Mouse (Mus musculus) right cerebral cortex, adult 2 months (tissue): ENCODE data around the gene Maml3.

Experiments
- DNase-seq, 2 experiments: peaks; one replicate each; pipeline ENCODE4 v3.0.0; 2021 to 2022; ENCODE audit warnings: low spot score in 2 of 2

Maml3 gene

DNA sequence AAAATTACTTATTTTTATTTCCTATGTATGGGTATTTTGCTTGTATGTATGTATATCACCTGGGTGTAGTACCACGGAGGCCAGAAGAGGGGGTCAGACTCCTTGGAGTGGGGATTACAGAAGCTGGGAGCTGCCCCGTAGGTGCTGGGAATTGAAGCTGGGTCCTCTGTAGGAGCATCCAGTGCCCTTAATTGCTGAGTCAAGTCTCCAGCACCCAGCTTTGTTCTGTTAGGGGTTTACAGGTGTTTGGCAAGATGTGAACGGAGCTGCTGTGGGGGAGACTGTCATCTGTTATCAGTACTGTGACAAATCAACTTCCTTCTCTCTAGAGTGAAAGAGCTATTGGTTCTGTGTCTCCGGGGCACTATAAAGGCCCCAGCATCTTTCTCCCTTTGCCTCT lies 190.0 kb downstream of the Maml3 start:
- DNase-seq = no peak

- DNase-seq = no peak
These were observed 191.4 kb downstream of the Maml3 start for GRCm38 (mm10) chr3:51913498-51913897.

GRCm38 (mm10) chr3:51912214-51912613 lies 192.7 kb downstream of the Maml3 start:
- no peak for DNase-seq

DNA sequence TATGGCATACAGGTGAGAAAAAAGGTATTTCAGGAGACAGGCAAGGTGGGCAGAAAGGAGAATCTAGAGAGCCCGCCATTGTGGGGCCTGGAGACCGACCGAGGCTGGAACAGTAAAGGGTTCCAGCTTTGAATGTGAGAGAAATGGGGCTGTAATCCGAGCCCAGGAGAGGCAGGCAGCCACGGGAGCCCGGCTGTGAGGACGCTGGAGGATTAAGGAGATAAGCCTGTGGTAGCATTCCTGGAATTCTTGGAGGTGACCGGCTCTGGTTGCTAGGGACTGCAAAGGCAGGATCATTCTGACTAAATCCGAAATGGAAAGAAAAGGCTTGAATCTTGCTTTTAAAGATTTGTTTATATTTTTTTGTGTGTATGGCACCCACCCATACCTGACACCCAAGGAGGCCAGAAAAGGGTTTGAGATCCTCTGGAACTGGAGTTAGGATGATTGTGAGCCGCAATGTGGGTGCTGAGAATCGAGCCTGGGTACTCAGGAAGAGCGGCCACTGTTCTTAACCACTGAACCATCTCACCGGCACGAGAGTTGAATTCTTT lies 196.4 kb downstream of the Maml3 start:
- no peak for DNase-seq

DNA sequence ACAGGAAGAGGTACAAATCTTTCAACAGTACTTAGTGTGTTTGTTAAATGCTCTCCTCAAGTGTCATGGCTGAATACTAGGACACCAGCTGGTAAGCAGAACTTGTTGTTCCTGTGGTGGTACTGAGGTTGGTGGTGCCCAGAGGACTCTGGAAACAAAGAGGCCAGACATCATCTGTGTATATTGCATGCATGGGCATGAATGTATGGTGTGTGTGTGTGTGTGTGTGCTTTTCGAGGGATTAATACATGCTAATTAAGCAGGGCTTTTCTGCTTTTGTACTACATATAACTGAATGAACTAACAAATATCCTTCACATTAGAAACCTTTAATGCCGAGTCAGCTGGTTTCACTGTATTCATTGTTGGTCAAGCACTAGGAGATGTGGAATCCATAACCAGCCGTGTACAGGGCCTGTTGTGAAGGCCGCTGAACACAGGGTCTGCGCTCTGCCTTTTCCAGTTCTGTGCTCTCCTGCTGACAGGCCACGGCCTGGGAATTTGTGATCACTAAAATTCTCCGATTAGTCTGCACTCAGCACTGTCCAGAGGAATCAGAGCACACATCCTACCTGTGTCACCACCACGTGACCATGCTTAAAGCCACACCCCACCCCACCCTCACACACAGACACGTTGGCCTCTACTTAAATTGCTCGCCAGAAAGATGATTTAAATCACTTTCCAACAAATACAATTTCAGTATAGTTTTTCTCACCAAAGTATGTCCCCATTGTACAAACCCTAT lies 197.6 kb downstream of the Maml3 start:
- no peak for DNase-seq

DNA sequence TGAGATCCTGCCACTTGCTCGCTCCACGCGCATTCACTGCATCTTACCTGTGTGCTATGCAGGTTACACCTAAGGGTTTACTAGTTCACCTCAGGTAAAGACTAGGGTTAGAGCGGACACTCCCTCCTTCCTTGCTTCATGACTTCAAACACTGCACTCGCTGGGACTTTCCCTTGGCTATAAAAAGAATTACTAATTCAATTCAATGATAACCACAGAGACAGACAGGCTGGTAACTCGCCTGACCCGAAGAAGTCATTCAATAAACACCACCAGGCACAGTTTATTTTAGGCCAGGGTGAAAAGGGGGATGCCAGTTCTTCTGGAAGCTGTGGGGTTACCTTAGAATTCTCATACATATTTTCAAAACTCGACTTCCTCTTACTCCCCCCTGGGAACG lies 199.0 kb downstream of the Maml3 start:
- no peak for DNase-seq

DNA sequence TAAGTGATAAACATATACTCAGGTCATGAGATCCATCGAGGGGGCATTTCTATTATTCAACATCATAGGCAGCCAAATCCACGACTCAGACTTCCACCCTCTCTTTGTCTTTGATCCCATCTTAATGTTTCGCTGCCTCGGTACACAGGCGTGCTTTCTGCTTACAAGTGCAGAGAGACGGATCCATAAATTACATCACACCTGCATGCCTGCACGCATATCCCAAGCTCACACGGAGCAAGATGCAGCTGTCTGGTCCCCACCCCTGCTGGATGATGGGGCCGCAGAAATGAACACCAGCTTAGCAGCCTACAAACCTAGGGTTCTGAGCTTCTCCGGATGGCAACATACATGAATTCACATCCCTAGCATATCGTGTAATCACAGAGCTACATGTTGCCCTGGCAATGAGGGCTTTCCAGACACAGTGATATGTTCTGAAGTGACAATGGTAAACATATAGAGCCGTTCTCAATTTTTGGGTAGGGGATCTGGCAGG lies 200.5 kb downstream of the Maml3 start:
- DNase-seq = no peak

DNA sequence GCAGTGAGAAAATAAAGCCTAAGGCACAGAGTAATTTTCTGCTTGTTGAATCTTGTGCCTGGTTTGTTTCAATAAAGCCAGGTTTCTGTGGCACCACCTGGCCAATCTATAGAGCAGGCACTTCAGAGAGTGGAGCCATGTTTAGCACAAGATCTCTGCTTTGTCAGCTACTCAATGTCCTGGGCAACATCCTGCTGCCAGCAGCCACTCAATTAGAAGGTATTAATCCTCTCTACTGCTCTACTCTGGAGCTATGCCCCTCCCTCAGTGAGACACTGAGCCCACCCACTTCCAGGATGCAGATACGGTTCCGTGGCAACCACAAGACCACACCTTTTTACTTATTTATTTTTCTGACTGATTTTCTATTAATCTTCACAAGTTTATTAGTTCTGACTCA lies 203.7 kb downstream of the Maml3 start:
- DNase-seq = no peak

DNA sequence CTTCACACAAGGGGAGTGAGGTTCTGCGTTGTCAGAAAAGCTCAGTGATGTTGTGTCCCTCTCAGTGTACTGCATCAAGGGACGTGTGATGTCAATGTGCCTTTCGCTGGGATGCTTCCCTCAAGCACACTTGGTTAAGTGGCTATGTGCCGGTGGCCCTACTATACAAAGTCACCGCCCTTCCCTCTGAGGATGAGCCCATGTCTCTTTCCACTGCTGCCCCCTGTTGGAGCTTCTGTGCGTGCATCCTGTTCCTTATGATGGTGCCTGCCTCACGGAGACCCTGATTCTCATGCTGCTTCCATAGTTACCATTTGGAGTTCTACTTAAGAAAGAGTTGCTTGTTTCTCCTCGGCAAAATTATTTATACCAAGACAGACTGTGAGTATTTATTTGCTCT lies 210.4 kb downstream of the Maml3 start:
- DNase-seq = no peak

DNA sequence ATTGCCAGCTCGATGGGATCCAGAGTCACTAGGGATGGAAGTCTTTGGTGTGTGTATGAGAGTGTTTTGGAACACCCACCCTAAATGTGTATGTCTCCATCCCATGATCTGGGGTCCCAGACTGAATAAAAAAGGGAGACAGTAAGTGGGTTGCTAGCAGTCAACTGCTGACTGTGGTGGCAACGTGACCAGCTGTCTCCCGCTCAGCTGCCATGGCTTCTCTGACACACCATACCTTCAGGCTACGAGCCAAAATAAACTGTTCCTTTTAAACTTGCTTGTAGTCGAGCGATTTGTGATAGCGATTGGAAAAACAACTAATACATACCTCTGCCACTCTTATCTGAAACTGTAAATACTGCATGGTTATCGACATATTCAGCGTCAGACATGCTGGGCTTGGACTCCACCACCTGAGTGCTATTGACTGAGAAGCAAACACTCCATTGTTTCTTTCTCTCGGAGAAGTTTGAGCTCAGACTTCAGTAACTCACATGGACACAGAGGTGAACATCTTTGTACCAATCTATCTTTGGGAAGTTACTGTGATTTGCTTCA lies 213.2 kb downstream of the Maml3 start:
- DNase-seq = no peak

- no peak for DNase-seq
These were observed 214.7 kb downstream of the Maml3 start for GRCm38 (mm10) chr3:51890181-51890580.

- peak; percentile 57 to 61 for DNase-seq
These were observed 215.1 kb downstream of the Maml3 start for GRCm38 (mm10) chr3:51889776-51890175.

DNA sequence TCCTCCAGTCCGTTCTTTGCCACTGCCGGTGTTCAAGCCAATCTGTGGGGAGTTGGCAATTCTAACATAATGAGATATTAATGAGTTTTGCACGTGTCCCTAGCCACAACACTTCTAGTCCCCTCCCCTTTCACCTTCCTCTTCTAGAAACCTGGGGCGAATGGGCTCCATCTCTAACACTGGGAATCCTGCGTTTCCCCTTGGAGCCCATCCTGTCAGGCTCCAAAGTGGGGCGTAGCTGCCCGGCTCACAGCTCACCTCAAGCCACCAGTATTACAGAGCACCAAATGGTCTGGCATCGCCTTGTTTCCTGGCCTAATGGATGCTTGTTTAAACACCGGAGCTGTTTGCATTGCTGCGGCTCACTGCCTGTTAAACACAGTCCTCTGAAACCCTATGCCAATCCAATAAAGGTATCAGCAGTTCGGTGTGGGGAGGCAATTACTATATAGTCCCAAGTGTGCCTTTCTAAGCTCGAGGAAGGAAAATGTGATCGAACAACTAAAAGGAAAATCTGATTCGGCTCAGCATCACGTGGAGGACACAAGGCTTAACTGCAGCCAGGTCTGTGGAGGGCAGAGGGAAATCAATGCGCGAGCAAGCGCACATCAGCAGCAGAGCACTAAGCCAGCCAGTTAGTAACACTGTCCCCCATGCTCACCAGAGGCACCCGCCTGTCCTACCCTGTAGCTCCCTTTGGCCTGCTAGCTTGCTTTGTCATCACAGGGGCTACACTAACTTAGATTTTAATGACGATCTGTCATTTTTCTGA lies 216.0 kb downstream of the Maml3 start:
- DNase-seq = no peak

GRCm38 (mm10) chr3:51888295-51888661 lies 216.6 kb downstream of the Maml3 start:
- no peak for DNase-seq

- DNase-seq = no peak
These were observed 219.0 kb downstream of the Maml3 start for GRCm38 (mm10) chr3:51885920-51886319.

DNA sequence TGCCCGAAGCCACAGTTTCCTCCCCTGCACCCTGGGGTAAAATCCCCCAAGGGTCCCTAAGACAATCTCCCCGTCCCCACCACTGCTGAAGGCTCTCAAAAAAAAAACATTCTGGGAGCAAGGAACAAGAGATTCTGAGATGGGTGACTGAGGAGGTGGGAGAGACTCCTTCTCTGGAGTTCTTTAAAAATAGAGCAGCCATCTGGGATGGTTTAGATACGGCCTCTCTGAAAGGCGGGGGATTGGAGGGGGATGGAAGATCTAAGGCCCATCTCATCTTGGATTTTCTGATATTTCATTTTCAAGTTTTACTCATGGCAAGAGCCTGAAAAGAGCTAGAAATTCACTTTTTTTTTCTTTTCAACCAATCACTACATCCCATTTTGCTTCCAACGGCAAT lies 219.4 kb downstream of the Maml3 start:
- DNase-seq = peak; percentile 43 to 55

GRCm38 (mm10) chr3:51881981-51882380 lies 222.9 kb downstream of the Maml3 start:
- DNase-seq = no peak

GRCm38 (mm10) chr3:51881393-51881792 lies 223.5 kb downstream of the Maml3 start:
- no peak for DNase-seq

GRCm38 (mm10) chr3:51880506-51881036 lies 224.3 kb downstream of the Maml3 start:
- no peak for DNase-seq

GRCm38 (mm10) chr3:51879211-51879610 lies 225.7 kb downstream of the Maml3 start:
- DNase-seq = no peak

DNA sequence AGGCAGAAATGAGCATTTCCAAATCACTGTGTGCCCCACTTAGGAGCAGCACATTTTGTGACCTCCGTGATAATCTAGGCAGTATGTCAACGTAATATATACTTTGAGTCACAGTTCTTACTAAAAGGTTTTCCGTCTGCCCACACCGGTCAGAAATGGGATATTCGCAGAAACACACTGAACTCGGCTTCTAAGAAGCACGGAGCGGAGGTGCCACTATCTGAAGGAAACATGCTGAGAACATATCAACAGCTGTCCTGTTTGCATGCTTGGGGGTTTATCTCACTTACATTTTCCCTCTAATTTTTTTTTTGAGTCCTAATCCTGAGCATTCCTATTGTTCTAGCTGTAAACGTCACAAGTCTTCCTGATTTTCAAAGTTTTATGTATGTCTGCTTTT lies 226.3 kb downstream of the Maml3 start:
- DNase-seq = no peak

DNA sequence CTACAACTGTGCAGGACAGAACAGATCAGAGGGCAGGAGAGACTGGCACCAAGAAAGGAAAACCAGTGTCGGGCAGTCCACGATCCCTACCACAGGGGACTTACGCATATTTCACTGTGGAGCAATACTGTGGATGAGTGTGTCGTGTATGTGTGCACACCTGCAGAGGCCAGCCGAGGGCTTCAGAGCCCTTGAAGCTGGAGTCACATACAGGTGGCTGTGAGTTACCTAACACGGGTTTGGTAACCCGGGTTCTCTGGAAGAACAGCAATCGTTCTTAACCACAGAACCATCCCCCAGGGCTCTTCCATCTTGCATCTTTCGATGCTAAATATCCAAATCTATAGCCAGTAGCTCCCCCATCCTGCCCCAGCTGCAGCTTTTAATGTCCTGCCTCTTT lies 228.1 kb downstream of the Maml3 start:
- DNase-seq = no peak
